Mouse (Mus musculus) telencephalon, adult 2 months (tissue): ENCODE measurements around the gene Prune2.
"Not testable (repeated sequence)": the region's sequence is repeated elsewhere in the genome, so short reads cannot be mapped to it uniquely, and the experiment has no call there.

Experiments
- DNase-seq: peaks from one replicate; pipeline ENCODE4 v3.0.0-alpha.2; 2011; ENCODE audit warnings: low read depth, low spot score

Gene Prune2

DNA sequence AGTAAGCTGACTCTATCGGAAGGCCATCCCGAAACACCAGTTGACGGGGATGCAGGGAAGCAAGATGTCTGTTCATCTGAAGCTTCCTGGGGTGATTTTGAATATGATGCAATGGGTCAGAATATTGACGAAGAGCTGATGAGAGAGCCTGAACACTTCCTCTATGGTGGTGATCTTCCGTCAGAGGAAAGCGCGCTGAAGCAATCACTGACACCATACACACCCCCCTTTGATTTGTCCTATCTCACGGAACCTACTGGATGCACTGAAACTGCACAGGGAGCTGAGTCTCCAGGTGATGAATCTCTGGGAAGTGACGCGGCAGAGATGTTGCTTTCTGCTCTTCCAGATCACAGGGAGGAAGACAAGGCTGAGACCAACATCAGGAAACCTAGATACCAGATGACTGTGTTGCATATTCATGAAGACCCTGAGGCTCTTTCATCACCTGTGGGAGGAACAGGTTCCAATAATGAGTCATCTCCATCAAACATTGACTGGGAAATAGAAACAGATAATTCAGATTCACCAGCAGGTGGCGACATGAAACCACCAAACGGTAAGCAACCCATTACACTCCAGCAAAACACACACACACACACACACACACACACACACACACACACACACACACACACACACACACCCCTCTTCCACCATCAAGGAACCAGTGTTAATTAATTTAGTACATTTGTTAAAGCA, 168.3 kb downstream of the Prune2 start:
- peak; percentile 47 for DNase-seq

DNA sequence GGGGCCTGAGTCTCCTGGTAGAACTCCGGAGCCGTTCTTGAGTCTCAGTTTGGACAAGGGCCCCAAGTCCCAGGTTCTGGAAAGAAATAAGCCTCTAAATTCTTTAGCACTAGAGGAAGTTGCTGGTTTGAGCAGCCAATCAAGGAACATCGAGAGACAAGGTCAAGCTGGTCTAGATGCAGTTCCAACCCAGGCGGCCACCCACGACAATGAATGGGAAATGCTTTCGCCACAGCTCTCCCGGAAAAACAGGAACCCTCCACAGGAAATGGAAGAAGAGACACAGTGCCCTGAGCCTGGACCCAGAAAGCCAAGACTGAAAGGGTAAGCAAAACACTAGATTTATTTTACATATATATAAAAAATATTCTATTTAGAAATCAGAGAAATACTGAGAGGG, 169.5 kb downstream of the Prune2 start:
- no peak for DNase-seq

DNA sequence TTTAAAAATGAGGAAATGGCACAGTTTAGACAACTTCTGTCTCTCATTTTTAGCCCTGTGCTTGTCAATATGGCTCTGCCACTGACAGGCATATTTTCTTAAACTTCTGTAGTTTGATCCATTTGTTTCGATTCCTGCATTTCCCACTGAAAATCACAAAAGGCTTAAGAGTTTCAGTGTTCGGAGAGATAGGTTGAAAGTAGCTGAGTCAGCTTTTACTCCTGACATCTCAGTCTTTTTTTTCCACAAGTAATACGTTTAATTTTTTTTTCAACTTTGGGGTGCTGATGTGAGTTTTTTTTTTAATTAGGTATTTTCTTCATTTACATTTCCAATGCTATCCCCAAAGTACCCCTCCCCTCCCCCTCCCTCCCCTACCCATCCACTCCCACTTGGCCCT, 174.6 kb downstream of the Prune2 start:
- no peak for DNase-seq

DNA sequence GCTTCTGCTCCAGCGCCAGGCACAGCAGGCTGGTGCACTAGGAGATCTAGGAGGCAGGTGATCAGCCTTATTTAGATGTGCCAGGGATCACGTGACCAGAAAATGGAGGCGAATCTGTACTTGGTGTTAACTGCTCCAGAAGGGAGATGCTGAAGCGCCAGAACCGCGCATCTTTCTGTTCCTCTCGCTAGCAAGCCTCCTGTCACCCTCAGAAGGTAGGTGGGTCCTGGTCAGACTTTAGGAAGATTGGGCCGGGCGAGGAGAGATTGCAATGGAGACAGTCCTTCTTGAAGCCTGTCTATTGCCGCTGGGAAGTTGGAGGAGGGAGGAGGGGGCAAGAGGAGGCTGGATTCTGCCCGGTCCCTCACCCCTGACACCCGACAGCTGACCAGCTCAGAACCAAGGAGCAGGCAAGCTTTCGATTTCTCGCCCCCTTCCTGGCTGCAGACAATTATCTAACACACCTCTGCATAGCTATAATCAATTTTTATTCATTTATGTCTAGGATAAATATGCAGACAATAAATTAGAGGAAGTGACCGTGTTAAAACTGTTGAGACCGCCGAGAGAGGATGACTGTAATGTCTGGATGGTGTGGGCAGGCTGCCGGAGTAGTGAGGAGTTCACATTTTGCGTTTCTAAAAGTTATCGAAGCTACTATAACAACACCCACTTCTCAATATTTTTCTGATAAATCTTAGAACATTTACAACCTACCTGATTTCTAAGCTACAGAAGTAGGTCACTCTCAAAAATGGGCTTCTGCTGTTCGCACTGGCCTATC, 181.0 kb downstream of the Prune2 start:
- DNase-seq: peak; percentile 90

DNA sequence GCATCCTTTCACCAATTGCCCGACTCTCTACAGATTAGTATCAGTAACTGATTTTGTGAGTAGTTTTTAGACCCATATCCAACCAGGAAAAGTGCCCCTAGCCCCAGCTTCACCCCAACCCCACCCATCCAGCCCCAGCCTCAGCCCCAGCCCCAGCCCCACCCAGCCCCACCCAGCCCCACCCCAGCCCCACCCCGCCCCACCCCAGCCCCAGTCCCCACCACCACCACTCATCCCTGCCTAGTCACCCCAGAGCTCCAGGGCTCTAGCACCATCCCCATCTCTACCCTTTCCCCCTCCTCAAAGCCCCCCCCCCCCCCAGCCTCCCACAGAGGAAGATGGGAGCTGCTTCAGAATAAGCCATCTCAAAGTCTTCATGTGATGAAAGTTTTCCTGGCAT, 181.7 kb downstream of the Prune2 start:
- DNase-seq: no peak

DNA sequence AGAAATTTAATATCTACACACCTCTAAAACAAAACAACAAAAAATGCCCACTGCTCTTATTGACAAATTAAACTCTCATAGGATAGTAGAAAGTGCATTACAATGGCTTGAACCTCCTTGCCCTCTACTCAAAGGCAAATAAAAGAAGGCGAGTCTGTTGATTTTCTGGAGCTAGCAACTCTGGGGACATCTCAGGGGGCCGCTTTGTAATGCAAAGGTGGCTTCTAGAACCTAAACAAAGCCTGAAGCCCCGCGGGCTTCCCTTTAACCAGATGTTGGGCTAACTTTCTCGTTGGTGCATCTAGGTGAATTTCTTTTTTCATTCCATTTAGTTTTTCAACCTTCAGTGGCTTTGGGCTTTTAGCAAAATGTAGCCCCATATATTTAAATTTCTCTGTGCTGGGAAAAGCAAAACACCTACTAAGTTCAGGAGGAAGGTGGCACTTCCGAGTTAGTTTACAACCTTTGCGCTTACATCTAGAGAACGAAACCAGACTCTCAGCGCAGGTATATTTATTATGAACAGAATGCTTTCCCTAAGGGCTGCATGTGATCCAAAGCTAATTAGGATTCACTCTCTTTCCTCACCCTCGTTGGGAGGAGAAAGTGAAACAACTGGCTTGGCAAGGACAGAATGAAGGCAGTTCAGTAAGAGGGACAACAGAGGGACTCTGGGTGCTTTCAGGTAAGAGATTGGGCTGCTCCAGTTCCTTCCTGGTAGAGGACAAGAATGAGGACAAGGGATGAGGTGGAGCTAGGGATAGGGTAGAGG, 182.4 kb downstream of the Prune2 start:
- no peak for DNase-seq

DNA sequence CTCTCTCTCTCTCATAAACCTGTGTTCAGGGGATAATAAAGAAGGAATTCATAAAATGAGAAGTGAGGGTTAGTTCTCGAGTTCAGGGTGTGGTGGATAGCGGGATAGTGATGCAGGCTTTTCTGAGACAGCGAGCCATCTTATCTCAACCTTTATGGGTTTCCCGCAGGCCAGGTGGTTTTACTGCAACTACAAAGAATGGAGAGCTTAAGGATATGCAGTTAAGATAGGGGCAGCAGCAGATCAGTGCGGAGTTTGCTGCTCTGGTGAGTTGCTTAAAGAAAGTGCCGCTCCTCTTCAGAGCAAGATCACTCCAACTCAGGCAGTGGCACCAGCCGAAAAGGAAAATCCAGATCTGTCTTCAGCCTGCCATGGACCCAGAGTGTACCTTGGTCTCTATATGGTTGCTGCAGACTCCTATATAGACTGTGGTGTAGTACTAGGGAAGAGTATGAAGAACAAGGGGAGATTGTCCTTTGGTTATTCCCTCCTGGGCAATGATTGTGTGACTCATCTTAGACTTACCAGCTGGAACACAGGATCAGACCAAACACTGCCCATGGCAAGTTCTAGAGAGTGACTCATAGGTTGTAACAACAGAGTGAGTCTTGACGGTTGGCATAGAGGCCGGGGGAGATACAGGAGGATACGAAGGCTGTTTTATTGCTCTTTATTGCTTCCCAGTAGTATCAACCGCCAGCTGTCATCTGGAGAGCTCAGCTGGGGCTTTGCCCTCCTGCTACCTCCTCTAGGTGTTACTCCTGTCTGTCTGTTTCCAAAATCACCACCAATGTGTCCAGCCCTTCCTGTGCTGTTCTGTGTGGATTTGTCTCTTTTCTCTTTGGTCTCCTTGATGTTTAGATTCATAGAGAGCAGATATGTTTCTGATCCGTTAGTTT, 184.3 kb downstream of the Prune2 start:
- DNase-seq: no peak

DNA sequence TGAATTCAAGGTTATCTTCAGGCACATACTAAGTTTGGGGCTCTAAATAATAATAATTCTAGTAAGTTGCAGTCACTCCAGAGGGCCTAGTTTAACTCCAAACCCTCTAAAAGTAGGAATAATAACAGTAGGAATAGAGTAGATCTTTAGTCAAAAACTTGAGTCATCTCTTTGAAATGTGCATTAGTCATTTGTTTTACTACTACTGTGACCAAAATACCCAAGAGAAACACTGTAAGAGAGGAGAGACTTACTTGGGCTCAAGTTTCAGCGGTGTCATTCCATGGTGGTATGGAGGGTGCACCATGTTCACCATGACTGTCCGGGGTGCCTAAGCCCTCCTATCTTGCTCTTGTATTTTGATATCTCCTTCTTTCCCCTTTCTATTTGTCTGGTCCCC, 187.3 kb downstream of the Prune2 start:
- DNase-seq: no peak

DNA sequence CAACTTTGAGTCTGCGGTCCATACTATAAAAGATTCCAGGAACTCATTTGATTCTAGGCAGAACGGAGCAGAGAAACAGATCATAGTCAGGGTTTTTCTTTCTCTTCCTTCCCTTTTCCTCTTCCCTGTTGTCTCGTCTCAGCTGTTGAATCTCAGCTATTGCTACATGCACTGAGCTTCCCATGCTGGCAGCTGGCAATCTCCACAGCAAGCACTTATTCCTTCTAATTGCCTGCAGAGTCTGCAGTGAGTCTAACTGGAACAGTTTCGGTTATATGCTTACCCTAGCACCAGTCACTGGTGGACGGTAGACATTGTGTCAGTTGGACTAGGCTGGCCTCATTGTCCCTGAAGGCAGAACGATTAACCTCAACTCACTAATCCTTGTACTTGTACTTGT, 188.3 kb downstream of the Prune2 start:
- DNase-seq: no peak

DNA sequence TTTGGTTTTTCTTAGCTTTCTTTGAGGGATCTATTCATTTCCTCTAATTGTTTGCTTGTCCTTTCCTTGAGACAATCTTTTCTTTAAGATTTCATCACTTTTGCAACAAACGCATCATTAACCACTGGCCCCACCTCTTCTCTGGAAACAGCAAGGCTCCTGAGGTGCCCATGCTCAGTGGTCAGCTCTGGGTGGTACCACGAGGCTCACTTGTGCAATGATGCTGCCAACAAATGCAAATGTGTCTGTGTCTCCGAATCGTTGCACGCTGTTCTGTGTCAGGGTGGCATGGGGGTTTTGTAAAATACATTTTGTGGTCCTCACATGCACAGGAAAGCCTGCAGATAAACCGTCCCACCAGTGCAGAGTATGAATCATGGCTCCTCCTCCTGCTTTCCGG, 194.1 kb downstream of the Prune2 start:
- no peak for DNase-seq

DNA sequence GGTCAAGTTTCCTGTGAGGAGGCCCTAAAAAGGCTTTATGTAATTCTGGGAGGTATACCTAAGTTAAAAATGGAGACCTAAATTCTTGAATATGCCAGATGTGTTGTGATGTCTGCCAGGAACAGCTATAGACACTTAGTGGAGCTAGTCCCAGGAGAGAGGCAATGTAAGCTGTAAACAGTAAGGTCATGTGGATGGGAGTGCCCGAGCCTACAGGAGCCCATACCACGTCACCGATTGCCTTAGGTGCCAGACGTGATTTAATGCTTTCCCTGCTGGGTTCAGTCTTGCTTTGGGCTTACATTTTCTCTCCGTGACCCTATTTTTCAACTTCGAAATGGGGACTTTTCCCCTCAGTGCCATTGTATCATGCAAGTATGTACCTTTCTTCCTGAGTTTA, 195.9 kb downstream of the Prune2 start:
- DNase-seq: no peak

DNA sequence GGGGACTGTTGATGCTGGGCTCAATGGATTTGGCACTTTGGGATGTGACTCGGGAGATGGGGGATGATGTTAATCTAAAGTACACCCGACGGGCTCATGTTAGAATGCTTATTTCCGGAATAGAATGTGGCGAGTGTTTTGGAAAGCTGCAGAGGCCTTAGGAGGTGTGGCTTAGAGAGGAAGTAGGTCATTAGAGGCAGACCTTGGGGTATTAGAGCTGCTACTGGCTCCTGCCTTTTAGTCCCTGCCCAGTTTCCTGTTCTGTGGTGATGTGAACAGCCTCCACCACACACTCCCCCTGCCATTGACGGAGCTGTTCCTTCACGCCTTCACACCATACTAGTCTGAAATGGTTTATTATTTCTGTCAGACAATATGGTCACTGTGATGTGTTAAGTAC, 196.5 kb downstream of the Prune2 start:
- DNase-seq: no peak

DNA sequence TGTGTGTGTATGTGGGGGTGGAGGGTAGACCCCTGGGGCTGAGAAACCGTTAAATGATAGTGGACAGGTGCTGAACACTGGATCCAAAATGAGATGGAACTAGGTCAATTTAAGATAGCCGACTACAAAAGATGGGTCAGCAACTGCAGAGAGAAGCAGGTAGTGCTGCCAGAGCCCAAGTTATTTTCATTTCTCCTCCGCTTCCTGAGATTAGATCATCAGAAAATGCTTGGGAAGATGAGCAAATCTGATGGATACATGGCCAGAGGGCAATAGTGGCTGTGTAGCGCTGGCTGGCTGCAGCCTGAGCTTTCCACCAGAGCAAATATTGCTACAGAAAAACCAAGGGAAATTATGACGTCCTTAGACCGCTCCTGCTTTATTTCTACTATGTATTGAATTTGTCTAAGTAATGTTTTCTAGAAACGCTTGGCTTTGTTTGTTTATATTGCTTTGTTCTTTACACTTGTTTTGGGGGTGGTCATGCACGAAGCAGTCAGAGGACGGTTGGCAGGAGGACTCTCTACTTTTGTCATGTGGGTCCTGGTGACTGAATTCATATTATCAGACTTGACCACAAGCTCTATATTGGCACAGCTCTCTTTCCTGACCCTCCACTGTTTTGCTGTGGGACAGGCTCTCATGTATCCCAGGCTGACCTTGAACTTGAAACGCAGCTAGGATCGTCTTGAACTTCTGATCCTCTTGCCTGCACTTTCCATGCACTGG, 198.2 kb downstream of the Prune2 start:
- DNase-seq: no peak

DNA sequence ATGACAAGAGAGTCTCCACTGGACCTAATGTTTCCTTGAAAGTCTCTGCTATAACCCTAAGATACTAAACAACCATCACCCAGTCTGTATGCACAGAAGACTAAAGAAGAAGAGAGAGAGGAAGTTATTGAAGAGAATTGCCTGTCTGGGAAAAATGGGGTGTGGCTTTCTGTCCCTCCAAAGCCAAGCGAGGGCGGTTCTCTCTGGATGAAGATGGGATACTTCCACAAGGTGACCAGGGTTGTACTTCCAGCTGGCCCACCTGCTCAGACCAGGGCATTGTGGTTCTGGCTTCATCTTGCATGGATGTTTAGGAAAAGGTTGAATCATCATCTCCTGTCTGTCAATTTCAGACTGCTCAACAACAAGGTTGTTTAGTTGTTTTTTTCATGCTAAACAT, 199.3 kb downstream of the Prune2 start:
- no peak for DNase-seq

DNA sequence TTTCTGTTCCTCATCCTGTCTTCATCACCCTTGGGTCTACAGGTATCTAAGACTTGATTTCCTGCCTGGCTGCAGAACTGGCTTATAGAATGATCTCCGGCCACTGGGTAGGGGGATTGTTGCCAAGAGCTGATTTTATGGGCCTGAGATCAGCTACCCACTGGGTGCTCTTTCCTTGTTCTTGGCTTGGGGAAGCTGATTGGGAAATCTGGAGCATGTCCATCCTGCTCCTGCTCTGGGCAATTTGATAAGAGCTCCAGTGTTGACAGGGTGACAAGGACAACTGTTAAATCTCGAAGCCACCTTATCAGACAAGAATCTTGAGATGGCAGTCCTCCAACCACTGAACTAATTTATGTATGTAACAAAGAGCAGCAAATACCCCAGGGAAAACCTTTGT, 203.8 kb downstream of the Prune2 start:
- DNase-seq: no peak

DNA sequence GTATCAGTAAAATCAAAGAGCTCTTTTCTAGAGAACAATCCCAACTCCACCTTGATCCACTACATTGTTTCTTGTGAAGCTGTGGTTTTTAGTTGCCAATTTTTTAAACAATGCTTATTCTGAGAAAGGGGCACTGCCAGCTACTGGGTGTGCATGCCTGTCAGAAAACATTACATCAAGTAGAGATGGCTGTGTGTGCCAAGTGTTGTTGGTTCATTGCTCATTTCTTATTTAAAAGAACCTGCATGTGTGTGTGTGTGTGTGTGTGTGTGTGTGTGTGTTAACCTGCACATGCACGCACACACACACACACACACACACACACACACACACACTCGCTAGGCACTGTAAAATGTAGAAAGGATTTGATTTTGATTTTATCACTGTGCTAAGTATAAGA, 204.3 kb downstream of the Prune2 start:
- DNase-seq: no peak

DNA sequence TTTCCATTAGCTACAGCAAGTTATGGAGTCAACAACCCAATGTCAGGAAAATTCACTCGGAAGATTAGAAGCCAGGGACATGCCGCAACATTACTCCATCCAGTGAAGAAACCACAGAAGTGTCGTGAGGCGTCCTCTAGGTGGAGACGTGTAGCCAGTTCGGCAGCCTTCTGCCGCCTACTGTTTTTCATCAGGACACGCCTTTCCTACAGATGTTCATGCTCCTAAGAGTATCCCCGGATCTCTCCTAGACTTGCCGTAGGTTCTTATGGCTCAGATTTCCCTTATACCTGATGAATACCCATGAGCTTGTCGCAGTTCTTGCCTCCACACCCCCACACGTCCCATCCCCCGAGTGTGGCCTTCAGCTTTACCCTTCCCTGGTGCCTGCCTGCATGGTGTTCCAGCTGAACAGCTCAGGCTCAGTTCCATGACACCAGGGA, 207.6 kb downstream of the Prune2 start:
- DNase-seq: no peak

DNA sequence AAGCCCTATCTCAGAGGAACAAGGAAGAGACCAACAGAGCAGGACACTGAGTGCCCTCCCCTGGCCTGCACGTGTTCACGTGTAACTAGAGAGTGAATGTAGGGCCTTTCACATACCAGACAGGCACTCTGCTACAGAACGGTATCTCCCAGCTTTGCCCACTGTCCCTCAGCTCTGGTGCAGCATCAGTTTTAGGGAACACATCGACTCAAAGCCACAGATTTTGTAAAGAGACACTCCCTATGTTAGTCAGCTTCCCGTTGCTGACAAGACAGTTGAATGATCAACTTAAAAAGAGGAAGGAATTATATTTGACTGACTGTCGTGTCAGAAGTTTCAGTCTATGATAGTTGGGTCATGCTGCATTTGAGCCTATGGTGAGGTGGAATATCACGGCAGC, 210.4 kb downstream of the Prune2 start:
- DNase-seq: no peak

DNA sequence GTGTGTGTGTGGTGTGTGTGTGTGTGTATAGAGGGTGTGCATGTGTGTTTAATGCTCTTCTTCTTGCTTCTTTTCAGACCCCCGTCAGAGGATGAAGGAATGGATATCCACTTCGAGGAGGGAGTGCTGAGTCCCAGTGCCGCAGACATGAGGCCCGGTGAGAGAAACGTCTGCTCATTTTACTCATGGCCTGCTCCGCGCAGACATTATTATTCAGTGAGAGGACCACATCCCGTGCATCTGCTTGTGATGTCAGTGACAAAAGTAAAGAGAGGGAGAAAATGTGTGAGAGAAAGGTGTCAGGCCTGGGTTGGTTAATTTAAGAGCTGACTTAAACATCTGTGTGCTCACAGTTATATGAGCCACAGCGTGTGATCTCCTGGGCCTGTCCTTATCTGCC, 212.3 kb downstream of the Prune2 start:
- no peak for DNase-seq

DNA sequence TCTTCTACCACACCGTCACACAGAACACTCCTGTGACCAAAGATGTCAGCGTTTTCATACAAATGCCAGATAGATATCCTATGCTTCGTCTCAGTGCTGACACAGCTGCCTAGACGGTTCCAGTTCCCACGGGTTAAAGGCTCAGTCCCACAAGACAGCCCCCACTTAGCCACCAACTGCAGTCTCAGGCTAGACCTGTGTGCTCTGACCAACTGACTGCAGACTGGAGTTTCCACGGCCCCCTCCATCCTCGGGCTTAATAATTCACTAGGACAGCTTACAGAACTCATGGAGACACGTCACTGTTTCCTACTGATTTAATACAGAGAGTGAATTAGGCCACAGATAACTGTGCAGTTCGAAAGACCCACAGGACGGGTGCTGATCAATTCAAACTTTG, 213.8 kb downstream of the Prune2 start:
- no peak for DNase-seq

DNA sequence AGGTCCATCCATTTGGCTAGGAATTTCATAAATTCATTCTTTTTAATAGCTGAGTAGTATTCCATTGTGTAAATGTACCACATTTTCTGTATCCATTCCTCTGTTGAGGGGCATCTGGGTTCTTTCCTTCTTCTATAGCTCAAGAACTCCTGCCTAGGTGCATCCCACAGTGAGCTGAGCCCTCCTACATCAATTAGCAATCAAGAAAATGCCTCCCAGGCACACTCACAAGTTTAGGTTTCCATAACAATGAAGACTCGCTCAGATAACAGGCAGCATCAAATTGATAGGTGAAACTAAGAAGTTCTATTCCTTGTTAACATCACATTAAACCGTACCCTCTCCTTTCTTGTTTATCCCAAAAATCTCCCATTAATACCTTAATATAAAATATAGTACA, 218.6 kb downstream of the Prune2 start:
- DNase-seq: not testable (repeated sequence)
